Mouse (Mus musculus): ENCODE measurements around the gene Dnase1l3. TPM values are rescaled to one million over a fixed set of nuclear protein-coding genes. Genes with fewer than 3 reads are reported as not detected.

Gene Dnase1l3
- polyA plus RNA-seq, 1 experiment, result not detected

DNA sequence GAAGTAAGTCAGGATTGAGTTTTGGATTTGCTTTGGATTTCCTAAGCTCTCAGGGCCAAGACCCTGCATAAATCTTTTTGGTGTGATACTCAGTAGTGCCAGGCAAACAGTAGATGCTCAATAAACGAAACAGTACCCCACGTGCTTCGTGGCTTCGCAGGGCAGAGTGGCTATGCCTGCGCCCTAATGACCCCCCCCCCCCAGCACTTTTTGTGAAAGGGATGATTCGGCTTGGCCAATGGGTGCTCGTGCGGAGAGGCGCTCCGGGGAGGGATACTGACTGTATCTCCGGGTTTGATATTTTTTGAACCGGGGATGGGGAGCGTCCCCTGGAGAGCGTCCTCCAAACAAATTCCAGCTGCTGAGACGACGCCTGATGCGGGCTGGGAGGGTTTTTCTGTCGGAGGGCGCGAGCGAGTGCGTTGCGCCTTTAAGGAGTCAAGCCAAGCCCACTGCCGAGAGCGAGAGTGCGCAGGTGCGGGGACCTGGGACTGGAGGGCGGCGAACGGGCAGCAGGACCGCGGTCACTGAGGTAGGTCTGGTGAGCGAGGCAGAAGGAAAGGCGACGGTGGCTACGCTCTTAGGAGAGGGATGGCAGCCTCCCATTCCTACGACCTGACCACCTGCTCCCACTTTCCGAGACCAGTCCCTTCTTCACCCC, 8.2 kb upstream of the Dnase1l3 start, which contains the start of gene Abhd6:
Abhd6 (plus strand) TSS at position 471 of the 661 bp plus-strand sequence.
- Histone ChIP-seq H3K9me3 (no peaks in the 10 kb centered on the region), H3K4me1 (peaks cover 39% of the 10 kb centered on the region), H3K4me3 (replicated peaks) (peak within 1 kb of the TSS; percentile 94), H3K36me3 (replicated peaks; ENCODE audit: low read length) (no peaks in the 10 kb centered on the region), H3K27me3 (replicated peaks) (peaks cover 56% of the 10 kb centered on the region)
- TF ChIP-seq GATA1 (IDR thresholded peaks at IDR 0.05; ENCODE audit: borderline replicate concordance, low read length), result no peak
- no peak for TF ChIP-seq FLI1 (IDR thresholded peaks at IDR 0.05; ENCODE audit: low read length)

DNA sequence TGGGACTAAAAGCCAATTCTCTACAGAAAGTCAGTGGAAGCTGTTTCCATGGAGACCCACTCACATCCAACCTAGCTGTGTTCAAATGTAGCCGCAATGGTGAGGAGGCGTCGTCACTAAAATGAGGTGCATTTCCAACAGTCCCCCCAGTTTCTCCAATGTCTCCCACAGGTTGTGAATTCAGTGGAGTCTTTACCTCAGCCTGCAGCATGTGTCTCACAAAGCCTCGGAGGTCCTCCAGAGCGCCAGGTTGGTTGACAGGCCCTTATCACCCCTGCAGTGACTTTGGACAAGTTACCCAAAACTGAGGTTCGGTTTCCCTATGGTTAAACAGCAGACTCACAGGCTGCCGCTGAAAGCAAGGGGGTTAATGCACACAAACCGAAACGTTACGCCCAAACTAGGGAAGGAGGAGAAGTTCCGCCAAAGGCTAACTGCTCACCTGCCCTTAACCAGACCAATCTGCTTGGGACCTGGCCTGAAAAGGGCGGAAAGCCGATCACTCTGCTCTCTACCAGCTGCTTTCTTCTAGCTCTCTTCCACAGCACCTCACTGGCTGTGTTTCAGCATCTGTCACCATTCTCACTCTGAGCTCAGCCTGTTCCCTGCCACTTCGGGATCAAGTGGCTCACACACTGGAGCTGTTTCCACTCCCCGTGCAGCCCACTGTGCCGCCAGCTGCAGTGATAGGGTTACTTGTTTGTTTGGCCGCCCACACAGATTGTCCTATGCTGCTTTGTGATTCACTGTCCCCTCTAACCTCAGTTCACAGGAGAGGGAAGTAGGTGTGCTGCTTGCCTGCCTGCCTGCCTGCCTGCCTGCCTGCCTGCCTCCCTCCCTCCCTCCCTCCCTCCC, 6.7 kb upstream of the Dnase1l3 start:
- no peaks in the 10 kb centered on the region for H3K36me3 ChIP-seq (replicated peaks; ENCODE audit: low read length)
- H3K9me3 ChIP-seq, result no peaks in the 10 kb centered on the region
- H3K27me3 ChIP-seq (replicated peaks), result peaks cover 56% of the 10 kb centered on the region
- H3K4me1 ChIP-seq, result peaks cover 47% of the 10 kb centered on the region
- no peak for TF ChIP-seq GATA1 (IDR thresholded peaks at IDR 0.05; ENCODE audit: borderline replicate concordance, low read length)
- TF ChIP-seq FLI1 (IDR thresholded peaks at IDR 0.05; ENCODE audit: low read length), result no peak
- peak overlapping the region; percentile 67 for H3K4me3 ChIP-seq (replicated peaks)

DNA sequence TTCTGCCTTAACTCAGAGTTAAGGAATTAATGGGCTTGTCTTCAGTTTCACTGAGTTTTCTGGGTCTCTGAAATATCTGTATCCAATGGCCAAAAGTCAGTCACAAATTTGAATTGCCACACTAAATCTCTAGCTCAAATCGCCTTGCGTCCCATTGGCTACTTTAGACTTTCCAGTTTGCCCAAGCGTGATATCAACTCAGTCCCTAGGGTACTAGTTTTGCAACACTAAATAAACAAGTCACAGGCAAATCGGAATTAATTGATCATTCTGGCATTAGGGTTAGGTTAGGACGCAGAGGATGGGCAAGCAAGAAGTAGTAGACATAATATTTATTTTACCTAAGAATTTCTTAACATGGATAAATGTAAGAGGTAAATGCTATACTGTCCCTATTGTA, 5.9 kb upstream of the Dnase1l3 start:
- peaks cover 54% of the 10 kb centered on the region for H3K27me3 ChIP-seq (replicated peaks)
- H3K9me3 ChIP-seq, result no peaks in the 10 kb centered on the region
- TF ChIP-seq GATA1 (IDR thresholded peaks at IDR 0.05; ENCODE audit: borderline replicate concordance, low read length), result no peak
- TF ChIP-seq FLI1 (IDR thresholded peaks at IDR 0.05; ENCODE audit: low read length), result no peak
- H3K4me3 ChIP-seq (replicated peaks), result no peak overlapping the region
- peaks cover 47% of the 10 kb centered on the region for H3K4me1 ChIP-seq
- no peaks in the 10 kb centered on the region for H3K36me3 ChIP-seq (replicated peaks; ENCODE audit: low read length)

DNA sequence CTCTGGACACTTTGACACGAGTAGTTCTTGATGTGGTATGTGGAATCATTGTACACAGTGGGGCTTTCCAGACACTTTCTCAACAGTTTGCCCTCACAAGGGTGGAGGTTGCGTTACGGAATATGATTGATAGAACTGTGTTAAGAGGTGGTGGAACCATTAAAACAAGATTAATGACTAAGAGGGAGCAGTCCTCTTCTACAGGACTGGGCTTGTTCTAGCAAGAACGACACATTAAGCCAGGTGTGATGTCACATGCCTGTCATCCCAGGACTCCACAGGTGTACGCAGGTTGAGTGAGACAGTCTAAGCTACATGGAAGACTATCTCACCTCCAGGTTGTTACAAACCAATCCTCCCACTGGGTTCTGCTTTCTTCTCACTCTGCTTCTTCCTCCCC, 5.1 kb upstream of the Dnase1l3 start:
- TF ChIP-seq GATA1 (IDR thresholded peaks at IDR 0.05; ENCODE audit: borderline replicate concordance, low read length), result no peak
- TF ChIP-seq FLI1 (IDR thresholded peaks at IDR 0.05; ENCODE audit: low read length), result no peak
- Histone ChIP-seq H3K9me3 (no peaks in the 10 kb centered on the region), H3K4me1 (peaks cover 50% of the 10 kb centered on the region), H3K4me3 (replicated peaks) (no peak overlapping the region), H3K36me3 (replicated peaks; ENCODE audit: low read length) (no peaks in the 10 kb centered on the region), H3K27me3 (replicated peaks) (peaks cover 52% of the 10 kb centered on the region)

DNA sequence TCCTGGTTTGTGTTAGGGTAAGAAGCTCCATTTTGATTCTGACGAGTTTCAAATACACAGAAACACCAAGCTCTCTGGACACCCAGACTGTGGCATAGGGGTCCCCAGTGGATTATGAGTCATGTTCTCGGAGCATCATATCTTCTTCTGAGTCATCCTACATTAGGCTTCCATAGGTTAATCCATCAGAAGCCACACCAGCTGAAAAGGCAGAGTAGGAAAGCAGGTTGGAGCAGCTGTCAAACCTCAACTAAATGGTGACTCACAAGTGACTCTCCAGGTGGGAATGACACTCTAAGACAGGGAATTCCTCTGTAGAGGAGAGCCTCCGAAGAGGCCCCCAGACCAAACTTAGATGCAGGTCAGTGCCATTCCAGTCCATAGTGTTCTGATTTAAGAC, 4.7 kb upstream of the Dnase1l3 start:
- Histone ChIP-seq H3K27me3 (replicated peaks) (peaks cover 48% of the 10 kb centered on the region), H3K4me1 (peaks cover 50% of the 10 kb centered on the region), H3K36me3 (replicated peaks; ENCODE audit: low read length) (no peaks in the 10 kb centered on the region), H3K9me3 (no peaks in the 10 kb centered on the region), H3K4me3 (replicated peaks) (no peak overlapping the region)
- TF ChIP-seq GATA1 (IDR thresholded peaks at IDR 0.05; ENCODE audit: borderline replicate concordance, low read length) (no peak), FLI1 (IDR thresholded peaks at IDR 0.05; ENCODE audit: low read length) (no peak)

DNA sequence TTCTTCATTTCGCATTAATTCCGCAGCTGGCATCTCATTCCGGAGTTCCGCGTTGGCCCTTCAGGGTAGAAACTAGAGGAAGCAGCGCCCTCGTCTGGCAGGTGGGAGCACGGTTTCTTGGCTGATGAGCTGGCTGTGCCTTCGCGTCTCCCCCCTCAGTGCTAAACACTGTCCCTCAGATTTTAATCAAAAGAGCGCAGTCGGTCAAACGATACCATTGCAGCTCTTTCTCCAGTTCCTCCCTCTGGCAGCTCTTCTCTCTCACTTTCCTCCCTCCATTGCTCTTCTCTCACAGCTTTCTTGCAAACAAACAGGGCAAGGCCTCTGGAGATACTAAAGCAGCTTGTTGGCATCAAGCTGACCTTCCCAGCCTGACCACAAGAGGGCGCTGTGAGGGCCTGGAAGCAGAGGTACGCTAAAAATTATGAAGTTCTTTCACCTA, 2.9 kb upstream of the Dnase1l3 start:
- TF ChIP-seq FLI1 (IDR thresholded peaks at IDR 0.05; ENCODE audit: low read length), result no peak
- TF ChIP-seq GATA1 (IDR thresholded peaks at IDR 0.05; ENCODE audit: borderline replicate concordance, low read length), result no peak
- Histone ChIP-seq H3K27me3 (replicated peaks) (peaks cover 33% of the 10 kb centered on the region), H3K36me3 (replicated peaks; ENCODE audit: low read length) (no peaks in the 10 kb centered on the region), H3K4me1 (peaks cover 47% of the 10 kb centered on the region), H3K9me3 (no peaks in the 10 kb centered on the region), H3K4me3 (replicated peaks) (peak overlapping the region; percentile 89)

DNA sequence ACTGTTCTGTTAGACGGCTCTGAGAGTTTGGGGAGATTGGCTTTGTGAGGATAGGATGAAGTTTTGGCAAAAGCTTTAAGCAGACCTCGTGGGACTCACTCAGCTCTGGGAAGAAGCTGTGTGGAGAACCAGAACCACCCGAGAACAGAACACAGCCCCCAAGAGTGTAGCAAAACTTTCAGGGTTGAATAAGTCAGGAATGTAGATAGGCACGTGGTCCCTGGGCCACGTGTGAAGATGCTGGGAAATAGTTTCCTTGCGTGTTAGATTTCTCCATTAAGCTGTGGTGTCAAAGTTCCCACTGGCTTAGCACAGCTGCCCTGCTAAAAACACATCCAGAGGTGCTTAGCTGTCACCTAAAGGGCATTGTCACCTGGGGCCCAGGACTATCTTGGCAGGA, 2.2 kb downstream of the Dnase1l3 start:
- Histone ChIP-seq H3K36me3 (replicated peaks; ENCODE audit: low read length) (no peaks in the 10 kb centered on the region), H3K4me1 (peaks cover 53% of the 10 kb centered on the region), H3K4me3 (replicated peaks) (no peak overlapping the region), H3K27me3 (replicated peaks) (peaks cover 3% of the 10 kb centered on the region), H3K9me3 (no peaks in the 10 kb centered on the region)
- TF ChIP-seq FLI1 (IDR thresholded peaks at IDR 0.05; ENCODE audit: low read length), result no peak
- no peak for TF ChIP-seq GATA1 (IDR thresholded peaks at IDR 0.05; ENCODE audit: borderline replicate concordance, low read length)

DNA sequence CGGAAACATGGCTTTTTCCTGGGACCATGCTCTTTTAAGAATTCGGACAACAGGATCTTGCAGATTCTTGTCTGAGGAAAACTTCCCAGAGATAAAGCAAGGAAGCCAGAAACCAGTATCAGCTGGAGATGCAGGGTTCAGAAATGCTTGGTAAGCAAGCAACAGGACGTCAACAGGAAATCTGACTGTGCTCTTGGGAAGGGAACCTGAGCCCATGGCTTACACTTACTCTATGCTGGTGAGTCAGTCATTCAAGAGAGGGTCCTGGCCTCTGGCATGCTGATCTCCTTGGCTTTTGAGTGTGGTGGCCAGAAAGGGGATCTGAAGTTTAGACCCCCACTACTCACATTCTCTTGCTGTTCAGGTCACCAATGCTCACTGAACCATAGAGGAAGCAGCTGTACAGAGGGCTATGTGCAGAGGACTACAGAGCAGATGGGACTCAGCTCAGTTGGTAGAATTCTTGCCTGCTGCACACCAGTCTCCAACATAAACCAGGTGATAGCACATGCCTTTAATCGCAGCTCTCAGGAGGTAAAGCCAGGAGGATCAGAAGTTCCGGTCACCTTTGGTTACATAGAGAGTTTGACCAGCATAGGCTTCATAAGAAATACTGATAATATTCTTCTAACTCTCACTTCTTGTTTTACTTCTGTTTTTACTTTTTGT, 3.1 kb downstream of the Dnase1l3 start:
- H3K4me3 ChIP-seq (replicated peaks), result peak overlapping the region; percentile 15
- peaks cover 3% of the 10 kb centered on the region for H3K27me3 ChIP-seq (replicated peaks)
- H3K4me1 ChIP-seq, result peaks cover 51% of the 10 kb centered on the region
- TF ChIP-seq GATA1 (IDR thresholded peaks at IDR 0.05; ENCODE audit: borderline replicate concordance, low read length) (no peak), FLI1 (IDR thresholded peaks at IDR 0.05; ENCODE audit: low read length) (no peak)
- H3K9me3 ChIP-seq, result no peaks in the 10 kb centered on the region
- H3K36me3 ChIP-seq (replicated peaks; ENCODE audit: low read length), result no peaks in the 10 kb centered on the region

DNA sequence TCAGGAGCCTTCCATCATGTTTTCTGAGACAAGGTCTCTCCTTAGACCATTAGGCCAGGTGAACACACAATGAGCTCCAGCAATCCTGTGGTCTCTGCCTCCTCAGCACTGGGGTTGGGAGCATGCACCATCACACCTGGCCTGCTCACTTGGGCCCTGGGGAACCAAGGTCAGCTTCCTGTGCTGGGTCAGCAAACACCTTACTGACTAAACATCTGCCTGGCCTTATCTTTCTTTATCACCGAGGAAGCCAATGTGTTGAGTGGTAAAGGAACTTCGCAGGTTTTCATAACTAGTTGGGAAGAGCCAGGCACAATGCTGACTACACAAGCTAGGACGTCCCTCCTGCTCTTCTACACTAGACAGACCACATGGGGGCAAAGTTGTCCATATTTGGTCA, 4.4 kb downstream of the Dnase1l3 start:
- H3K4me1 ChIP-seq, result peaks cover 57% of the 10 kb centered on the region
- H3K27me3 ChIP-seq (replicated peaks), result peaks cover 3% of the 10 kb centered on the region
- no peak overlapping the region for H3K4me3 ChIP-seq (replicated peaks)
- no peaks in the 10 kb centered on the region for H3K36me3 ChIP-seq (replicated peaks; ENCODE audit: low read length)
- TF ChIP-seq GATA1 (IDR thresholded peaks at IDR 0.05; ENCODE audit: borderline replicate concordance, low read length) (no peak), FLI1 (IDR thresholded peaks at IDR 0.05; ENCODE audit: low read length) (no peak)
- H3K9me3 ChIP-seq, result no peaks in the 10 kb centered on the region

Measured in megakaryocyte, embryonic 14.5 days (primary cell).